Mouse (Mus musculus): ENCODE data around the gene Ifih1. TPM values are rescaled to one million over a fixed set of nuclear protein-coding genes. Genes with fewer than 3 reads are reported as not detected.

Gene Ifih1
- polyA plus RNA-seq, 1 experiment, result 4.9 TPM

DNA sequence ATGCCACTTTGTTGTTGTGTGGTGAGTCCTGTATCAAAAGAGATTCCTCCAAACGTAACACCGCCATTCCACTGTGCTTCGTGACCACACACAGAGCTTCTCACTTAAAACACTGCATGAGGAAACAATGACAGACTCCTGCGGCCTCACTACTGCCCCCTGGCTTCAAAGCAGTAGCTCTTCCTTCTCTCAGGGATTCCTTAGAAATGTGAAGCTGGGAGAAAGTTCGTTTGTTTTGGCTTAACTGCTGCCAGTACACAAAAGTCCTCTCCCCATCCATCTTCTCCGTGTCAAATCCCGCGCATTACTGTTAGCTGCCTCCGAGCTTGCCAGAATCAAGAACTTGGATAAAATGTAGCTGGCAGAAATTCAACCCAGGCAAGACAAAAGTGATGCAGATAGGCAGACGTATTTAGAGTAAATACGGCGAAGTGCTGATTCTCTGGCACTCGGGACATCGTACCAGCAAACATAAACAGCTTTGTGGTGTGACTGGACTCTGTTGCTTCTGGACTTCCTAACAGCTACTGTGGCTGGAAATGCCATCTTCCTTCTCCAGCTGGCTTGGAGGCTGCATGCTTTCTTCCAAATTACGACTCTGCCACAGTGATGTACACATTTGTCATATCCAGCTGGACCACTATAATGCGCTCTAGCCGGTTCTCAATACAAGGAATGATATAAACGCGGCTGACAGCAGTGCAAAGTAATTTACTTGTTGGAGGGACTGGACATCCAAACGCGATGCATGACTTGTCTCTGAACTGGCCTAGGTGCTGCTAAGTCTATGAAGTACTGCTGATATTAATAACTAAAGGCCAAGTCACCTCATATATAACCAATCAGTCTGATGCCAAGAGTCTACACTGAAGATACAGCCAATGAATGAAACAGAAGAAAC lies 2.4 kb downstream of the Ifih1 start:
- no peak for DNase-seq (ENCODE audit: low read depth, low spot score)
- 40% methylated on average over 21 of the region's 21 CpGs for WGBS

GRCm38 (mm10) chr2:62639869-62640268 lies 6.2 kb downstream of the Ifih1 start:
- no peak for DNase-seq (ENCODE audit: low read depth, low spot score)
- WGBS, result 76% methylated on average over 2 of the region's 2 CpGs

- DNase-seq (ENCODE audit: low read depth, low spot score), result no peak
- WGBS, result 16% methylated on average over 6 of the region's 6 CpGs
Measured at GRCm38 (mm10) chr2:62630446-62630845, 15.6 kb downstream of the Ifih1 start.

- no peak for DNase-seq (ENCODE audit: low read depth, low spot score)
- WGBS, result 86% methylated on average over 5 of the region's 5 CpGs
Measured at GRCm38 (mm10) chr2:62628356-62628755, 17.7 kb downstream of the Ifih1 start.

DNA sequence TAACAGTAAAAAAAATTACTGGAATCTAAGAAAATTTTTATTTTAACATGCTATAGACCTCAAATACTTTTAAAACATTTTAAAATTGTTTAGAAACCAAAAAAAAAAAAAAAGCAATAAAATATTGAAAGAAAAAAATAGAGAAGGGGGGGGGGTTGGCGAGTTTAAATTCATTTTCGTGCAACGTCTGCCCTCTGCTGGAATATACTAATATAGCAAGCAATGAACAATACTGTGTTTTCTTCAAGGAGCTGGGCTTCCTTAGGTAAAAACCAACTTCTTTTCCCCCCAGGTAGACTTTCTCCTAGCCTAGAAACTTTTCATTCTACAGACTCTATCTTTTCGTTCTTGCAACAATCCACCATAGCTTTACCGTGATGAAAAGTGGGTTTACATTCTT lies 18.3 kb downstream of the Ifih1 start:
- DNase-seq (ENCODE audit: low read depth, low spot score), result no peak
- 8% methylated on average over 5 of the region's 5 CpGs for WGBS

- WGBS, result 81% methylated on average over 8 of the region's 8 CpGs
- no peak for DNase-seq (ENCODE audit: low read depth, low spot score)
Measured at GRCm38 (mm10) chr2:62623024-62623441, 23.0 kb downstream of the Ifih1 start.

DNA sequence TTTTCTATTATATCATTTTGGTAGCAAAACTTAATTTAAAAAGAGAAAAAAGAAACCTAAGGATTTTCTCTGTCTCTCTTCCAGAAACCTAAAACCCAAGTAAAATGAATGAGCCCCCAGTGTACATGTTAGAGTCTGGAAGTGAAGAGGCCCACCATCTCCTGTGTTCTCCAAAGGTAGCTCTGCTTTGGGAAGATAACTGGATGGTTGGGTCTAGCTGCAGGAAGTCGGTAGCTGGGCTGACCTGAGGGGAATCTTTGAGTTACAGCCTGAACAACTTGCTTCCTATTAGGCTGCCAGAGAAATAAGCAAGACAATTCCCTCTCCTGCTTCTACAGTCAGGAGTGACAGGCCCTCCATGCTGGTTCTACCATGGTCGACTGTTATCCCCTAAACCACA lies 26.4 kb downstream of the Ifih1 start:
- DNase-seq (ENCODE audit: low read depth, low spot score), result no peak
- WGBS, result 58% methylated on average over 2 of the region's 2 CpGs

DNA sequence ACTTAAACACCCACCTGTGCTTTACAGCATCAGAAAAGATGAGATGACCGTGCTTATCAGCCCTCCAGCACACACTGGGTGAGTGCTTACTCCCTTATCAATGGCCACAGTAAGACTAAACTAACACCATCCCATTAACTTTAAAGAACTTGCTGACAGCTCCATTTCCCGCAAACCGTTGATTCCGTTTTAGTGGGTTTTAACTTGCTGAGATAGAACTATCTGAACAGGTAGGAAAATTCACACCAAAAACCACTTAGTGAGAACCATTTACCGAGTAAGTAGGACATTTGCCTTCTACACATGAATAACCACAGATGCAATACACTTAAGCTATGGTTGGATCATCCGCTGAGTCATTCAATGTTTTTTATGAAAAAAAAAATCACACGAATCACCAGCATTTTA lies 27.1 kb downstream of the Ifih1 start:
- DNase-seq (ENCODE audit: low read depth, low spot score), result no peak
- WGBS, result 83% methylated on average over 7 of the region's 7 CpGs

- no peak for DNase-seq (ENCODE audit: low read depth, low spot score)
- WGBS, result 98% methylated on average over 4 of the region's 4 CpGs
Measured at GRCm38 (mm10) chr2:62613133-62613532, 32.9 kb downstream of the Ifih1 start.

- 92% methylated on average over 16 of the region's 16 CpGs for WGBS
- no peak for DNase-seq (ENCODE audit: low read depth, low spot score)
Measured at GRCm38 (mm10) chr2:62606205-62606604, 39.9 kb downstream of the Ifih1 start.

- no peak for DNase-seq (ENCODE audit: low read depth, low spot score)
- WGBS, result 92% methylated on average over 5 of the region's 5 CpGs
Measured at GRCm38 (mm10) chr2:62603530-62603929, 42.5 kb downstream of the Ifih1 start.

DNA sequence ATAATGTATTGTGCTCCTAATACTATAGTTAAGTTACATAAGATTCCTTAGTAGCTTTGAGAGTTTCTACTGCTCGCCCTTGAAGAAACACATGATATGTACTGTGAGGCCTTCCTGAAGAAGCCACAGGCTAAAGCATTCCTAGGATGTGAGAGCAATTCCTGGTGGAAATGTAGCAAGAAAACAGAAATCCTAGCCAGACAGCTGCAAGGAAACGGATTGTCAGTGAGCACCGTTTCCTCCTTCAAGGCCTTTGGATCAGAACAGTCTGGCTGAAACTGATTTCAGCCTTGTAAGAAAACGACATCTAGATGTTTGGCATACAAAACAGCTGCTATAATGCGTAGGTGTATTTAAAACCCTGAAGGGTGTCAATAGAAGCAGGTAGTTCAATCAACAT lies 49.5 kb downstream of the Ifih1 start:
- WGBS, result 84% methylated on average over 5 of the region's 5 CpGs
- no peak for DNase-seq (ENCODE audit: low read depth, low spot score)

DNA sequence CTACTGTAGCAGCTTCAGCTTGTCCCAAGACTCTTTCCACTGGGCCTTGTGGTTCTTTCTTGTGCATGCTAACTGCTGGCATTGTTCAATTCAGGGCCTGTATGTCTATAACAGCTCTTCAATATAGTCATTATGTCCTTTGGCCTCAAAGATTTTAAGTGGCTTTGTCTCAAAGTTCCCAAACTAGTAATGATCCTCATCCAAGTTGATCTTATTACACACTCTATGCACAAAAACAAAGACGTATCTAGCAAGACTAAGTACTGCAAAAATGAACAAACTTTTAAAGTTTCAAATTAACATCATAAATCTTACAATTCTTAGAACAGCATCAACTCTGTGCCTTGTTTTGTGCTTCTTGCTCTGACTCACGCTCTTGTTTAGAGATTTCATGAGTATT lies 51.6 kb downstream of the Ifih1 start:
- no peak for DNase-seq (ENCODE audit: low read depth, low spot score)
- WGBS, result 88% methylated on average over 2 of the region's 2 CpGs

GRCm38 (mm10) chr2:62591555-62591954 lies 54.5 kb downstream of the Ifih1 start:
- 83% methylated on average over 3 of the region's 3 CpGs for WGBS
- DNase-seq (ENCODE audit: low read depth, low spot score), result no peak

- peak; percentile 56 for DNase-seq (ENCODE audit: low read depth, low spot score)
- 12% methylated on average over 4 of the region's 4 CpGs for WGBS
Measured at GRCm38 (mm10) chr2:62589333-62589732, 56.7 kb downstream of the Ifih1 start.

DNA sequence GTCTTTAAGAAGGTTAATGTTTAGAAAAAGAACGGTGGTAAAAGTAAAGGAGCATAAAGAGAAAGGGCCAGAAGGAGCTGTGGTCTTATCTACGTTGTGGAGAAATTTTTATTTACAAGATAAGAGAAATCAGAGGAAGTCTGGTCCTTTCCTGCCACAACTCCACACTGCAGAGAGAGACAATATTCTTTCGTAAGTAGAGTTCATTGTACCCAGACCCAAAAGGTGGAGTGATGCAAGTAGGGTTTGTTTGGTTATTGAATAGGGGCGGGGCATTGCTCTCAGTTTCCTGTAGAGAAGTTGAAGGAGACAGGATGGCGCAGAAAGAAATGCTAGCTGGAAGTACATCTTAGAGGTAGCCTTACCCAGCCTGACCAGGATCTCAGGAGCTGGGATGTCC lies 60.3 kb downstream of the Ifih1 start:
- WGBS, result 56% methylated on average over 5 of the region's 5 CpGs
- DNase-seq (ENCODE audit: low read depth, low spot score), result no peak

DNA sequence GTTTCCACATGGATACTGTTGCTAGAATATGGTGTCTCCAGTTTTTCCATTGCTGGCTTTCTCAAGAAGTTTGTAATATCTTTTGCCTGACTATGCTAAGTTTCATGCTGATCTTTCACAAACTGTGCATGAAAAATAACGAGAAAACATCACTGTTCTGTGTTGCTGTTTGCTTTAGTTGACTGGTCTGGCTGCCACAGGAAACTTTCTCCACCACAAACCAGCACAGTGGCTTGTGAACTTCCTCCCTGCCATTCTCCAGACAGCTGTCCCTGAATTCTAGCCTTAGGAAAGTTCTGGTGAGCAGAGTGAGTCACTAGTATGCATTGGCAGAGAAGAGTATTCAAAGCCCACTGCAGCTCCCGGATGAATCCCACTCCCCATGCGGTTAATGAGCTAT lies 71.1 kb downstream of the Ifih1 start:
- 71% methylated on average over 3 of the region's 3 CpGs for WGBS
- no peak for DNase-seq (ENCODE audit: low read depth, low spot score)

- WGBS, result 72% methylated on average over 7 of the region's 7 CpGs
- DNase-seq (ENCODE audit: low read depth, low spot score), result no peak
Measured at GRCm38 (mm10) chr2:62574250-62574649, 71.8 kb downstream of the Ifih1 start.

GRCm38 (mm10) chr2:62573753-62574159 lies 72.3 kb downstream of the Ifih1 start, which contains the start of gene Fap:
Gene Fap, minus strand, starts transcription at chr2:62574075.
- WGBS, result 70% methylated on average over 12 of the region's 12 CpGs
- no peak for DNase-seq (ENCODE audit: low read depth, low spot score)

- 70% methylated on average over 10 of the region's 10 CpGs for WGBS
- DNase-seq (ENCODE audit: low read depth, low spot score), result no peak
Measured at GRCm38 (mm10) chr2:62573099-62573752, 72.8 kb downstream of the Ifih1 start.

- whole genome bisulfite sequencing, result 94% methylated on average over 1 of the region's 1 CpGs
- no peak for DNase-seq (ENCODE audit: low read depth, low spot score)
Measured at GRCm38 (mm10) chr2:62564687-62565086, 81.4 kb downstream of the Ifih1 start.

All from large intestine, adult 2 months (tissue).